Mouse (Mus musculus) heart, adult 2 months (tissue): ENCODE data around the gene Acot8. TPM values are rescaled to one million over a fixed set of nuclear protein-coding genes. Genes with fewer than 3 reads are reported as not detected.
"Not testable (repeated sequence)": the region's sequence is repeated elsewhere in the genome, so short reads cannot be mapped to it uniquely, and the experiment has no call there.

Experiments used
- DNase-seq, 2 experiments: peaks; one replicate each; pipeline ENCODE4 v3.0.0; 2021
- H3K27ac ChIP-seq: fragments of 200-600 bp; 2 replicates; pipeline ENCODE4 v1.8.1; 2022
- H3K27me3 ChIP-seq: fragments of 200-500 bp; 2 replicates; pipeline ENCODE4 v1.6.1; 2012; ENCODE audit warnings: mild to moderate bottlenecking, low read length, inconsistent platforms, mixed read lengths; ENCODE audit not compliant: control insufficient read depth, insufficient read depth
- H3K36me3 ChIP-seq: fragments of 200-500 bp; 2 replicates; pipeline ENCODE4 v1.6.1; 2012; ENCODE audit warnings: low read length, inconsistent platforms; ENCODE audit not compliant: control insufficient read depth, insufficient read depth
- H3K4me1 ChIP-seq: fragments of 200-500 bp; 2 replicates; pipeline ENCODE4 v1.6.1; 2011; ENCODE audit warnings: low read length; ENCODE audit not compliant: control insufficient read depth, insufficient read depth
- H3K4me3 ChIP-seq: fragments of 200-600 bp; 2 replicates; pipeline ENCODE4 v1.8.1; 2022
- H3K79me2 ChIP-seq: fragments of 200-500 bp; replicated peaks from 2 replicates; pipeline ENCODE4 v1.6.1; 2012; ENCODE audit warnings: mild to moderate bottlenecking, inconsistent platforms, low read length, moderate library complexity, mixed read lengths; ENCODE audit not compliant: control insufficient read depth, insufficient read depth
- H3K9ac ChIP-seq: fragments of 200-500 bp; 2 replicates; pipeline ENCODE4 v1.6.1; 2012; ENCODE audit warnings: low read depth, mild to moderate bottlenecking, control low read depth, inconsistent platforms, low read length, mixed read lengths
- CTCF ChIP-seq: fragments of 200-600 bp; IDR thresholded peaks from 2 replicates; pipeline ENCODE4 v1.8.1; 2022; ENCODE audit warnings: antibody characterized with exemption, mild to moderate bottlenecking, moderate library complexity
- EP300 ChIP-seq: fragments of 200-500 bp; IDR thresholded peaks from 2 replicates; pipeline ENCODE4 v1.6.1; 2011; ENCODE audit warnings: low read depth, low read length, control low read depth; ENCODE audit not compliant: insufficient read depth
- POLR2A ChIP-seq: fragments of 200-500 bp; IDR thresholded peaks from 2 replicates; pipeline ENCODE4 v1.6.1; 2011; ENCODE audit warnings: mild to moderate bottlenecking, low read depth, low read length, control low read depth; ENCODE audit not compliant: insufficient read depth
- WGBS: fragments of 180-500 bp; shearing (Covaris S2); methylation state at CpG from one replicate; pipeline ENCODE4 v1.1.7; 2018; 5-methylcytosine and 5-hydroxymethylcytosine counted together
- intact Hi-C: fragments of 180-260 bp; cut with DNase I; formaldehyde crosslinking; loops from one replicate; pipeline ENCODE4 v1.15.1; 2025
- polyA plus RNA-seq: library from polyadenylated mRNA; depleted of rRNA; stranded (reverse); fragments of >200 nt; gene quantifications from 2 replicates; pipeline ENCODE4 v1.2.3, GENCODE M21; 2012
- total RNA-seq, 2 experiments: library from RNA; stranded (reverse); gene quantifications; 2 replicates each; pipeline ENCODE4 v1.2.3; 2021

Acot8 gene
- total and polyA plus RNA-seq, 3 experiments, result 13.3 to 19.1 (median 14.0) TPM

GRCm38 (mm10) chr2:164805332-164805718, 643 bp upstream of the Acot8 start:
- intact Hi-C loops, result loop anchor here (2.0 kb wide), 1 partner anchor 17 kb away; the partner anchor contains the start of gene Zswim1
- H3K27ac ChIP-seq, result peak overlapping the region; percentile 94
- H3K9ac ChIP-seq, result peak overlapping the region; percentile 68
- no peaks in the 10 kb centered on the region for H3K36me3 ChIP-seq
- peaks cover 1% of the 10 kb centered on the region; the same call in 1 of the 2 replicates for H3K79me2 ChIP-seq
- H3K4me3 ChIP-seq, result peak overlapping the region; percentile 66
- no peaks in the 10 kb centered on the region for H3K27me3 ChIP-seq
- peaks cover 3% of the 10 kb centered on the region for H3K4me1 ChIP-seq
- TF ChIP-seq POLR2A (no peak), CTCF (no peak), EP300 (no peak)
- 3% methylated on average over 21 of the region's 21 CpGs for WGBS
- no peak for DNase-seq

- Histone ChIP-seq H3K4me3 (no peak overlapping the region; the same call in 1 of the 2 replicates), H3K36me3 (no peaks in the 10 kb centered on the region), H3K79me2 (peaks cover 1% of the 10 kb centered on the region; the same call in 1 of the 2 replicates), H3K27ac (no peak overlapping the region), H3K27me3 (no peaks in the 10 kb centered on the region), H3K4me1 (peaks cover 3% of the 10 kb centered on the region), H3K9ac (no peak overlapping the region)
- WGBS, result 36% methylated on average over 1 of the region's 1 CpGs
- intact Hi-C loops, result loop anchor here (1.0 to 2.0 kb wide), 2 partner anchors 19 to 107 kb away; partner anchors contain the start of genes Zfp335 and Zswim1
- DNase-seq, result no peak
- no peak for TF ChIP-seq CTCF
- TF ChIP-seq POLR2A, result no peak
- TF ChIP-seq EP300, result no peak
Observed at GRCm38 (mm10) chr2:164803921-164804313, 765 bp downstream of the Acot8 start.

- no peaks in the 10 kb centered on the region for H3K27me3 ChIP-seq
- H3K4me3 ChIP-seq, result no peak overlapping the region
- TF ChIP-seq EP300, result no peak
- 87% methylated on average over 16 of the region's 16 CpGs for WGBS
- intact Hi-C loops, result no loop called here
- no peak for DNase-seq
- no peak overlapping the region for H3K9ac ChIP-seq
- no peaks in the 10 kb centered on the region for H3K36me3 ChIP-seq
- no peak overlapping the region for H3K27ac ChIP-seq
- peaks cover 3% of the 10 kb centered on the region for H3K4me1 ChIP-seq
- peaks cover 1% of the 10 kb centered on the region; the same call in 1 of the 2 replicates for H3K79me2 ChIP-seq
Observed at GRCm38 (mm10) chr2:164803201-164803920, 1.3 kb downstream of the Acot8 start.

GRCm38 (mm10) chr2:164800252-164801004, 4.3 kb downstream of the Acot8 start:
- DNase-seq, result no peak
- Histone ChIP-seq H3K79me2 (peaks cover 1% of the 10 kb centered on the region; the same call in 1 of the 2 replicates), H3K9ac (no peak overlapping the region), H3K4me3 (no peak overlapping the region), H3K27me3 (no peaks in the 10 kb centered on the region), H3K27ac (no peak overlapping the region), H3K4me1 (peaks cover 3% of the 10 kb centered on the region), H3K36me3 (no peaks in the 10 kb centered on the region)
- intact Hi-C loops, result no loop called here
- 85% methylated on average over 13 of the region's 13 CpGs for WGBS
- no peak for TF ChIP-seq CTCF
- no peak for TF ChIP-seq EP300
- TF ChIP-seq POLR2A, result no peak

- intact Hi-C loops, H3K4me3 ChIP-seq, DNase-seq, H3K27ac ChIP-seq, H3K36me3 ChIP-seq, H3K79me2 ChIP-seq, H3K27me3 ChIP-seq, H3K9ac ChIP-seq, H3K4me1 ChIP-seq: not testable (repeated sequence)
- 69% methylated on average over 6 of the region's 6 CpGs for WGBS
- TF ChIP-seq CTCF, result peak; percentile 67
Observed at GRCm38 (mm10) chr2:164798554-164798953, 6.1 kb downstream of the Acot8 start.

GRCm38 (mm10) chr2:164795868-164796267, 8.8 kb downstream of the Acot8 start:
- intact Hi-C loops, result loop anchor here (2.0 kb wide), 2 partner anchors 117 to 203 kb away; partner anchors contain the start of gene Eppin
- no peak overlapping the region for H3K4me3 ChIP-seq
- H3K4me1 ChIP-seq, result peaks cover 1% of the 10 kb centered on the region; the same call in 1 of the 2 replicates
- 70% methylated on average over 4 of the region's 4 CpGs for WGBS
- no peak for DNase-seq
- no peaks in the 10 kb centered on the region for H3K79me2 ChIP-seq
- H3K27me3 ChIP-seq, result no peaks in the 10 kb centered on the region
- no peak for TF ChIP-seq EP300
- TF ChIP-seq POLR2A, result no peak
- TF ChIP-seq CTCF, result no peak
- no peak overlapping the region for H3K9ac ChIP-seq
- no peak overlapping the region for H3K27ac ChIP-seq
- H3K36me3 ChIP-seq, result peaks cover 2% of the 10 kb centered on the region; the same call in 1 of the 2 replicates
